Mouse (Mus musculus): ENCODE measurements around the gene Edc3.

DNA sequence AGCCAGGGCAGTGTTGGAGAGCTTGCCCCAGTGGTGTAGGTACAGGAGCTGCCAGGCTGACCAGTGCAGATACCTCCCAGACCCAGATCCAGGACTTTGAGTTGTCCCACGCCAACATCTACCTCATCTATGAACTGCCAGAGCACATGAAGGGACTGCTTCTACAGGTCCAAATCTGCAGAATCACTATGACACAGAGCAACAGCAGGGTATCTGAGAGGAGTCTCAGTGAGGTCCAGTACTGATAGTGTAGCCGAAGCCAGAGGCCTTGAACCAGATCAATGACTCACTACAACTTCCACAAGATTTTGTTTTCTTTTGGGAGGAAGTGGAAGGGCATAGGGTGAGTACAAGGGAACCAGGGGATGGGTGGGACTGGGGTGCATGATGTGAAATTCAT is 20.6 kb upstream of the Edc3 start, which contains the start of gene Cyp1a1:
- TF ChIP-seq CEBPB (IDR thresholded peaks at IDR 0.05; ENCODE audit: low read depth) (no peak), FOSL1 (IDR thresholded peaks at IDR 0.05; ENCODE audit: insufficient read depth, low read length, poor library complexity, severe bottlenecking) (no peak), CTCF (IDR thresholded peaks at IDR 0.05; ENCODE audit: control insufficient read depth, insufficient read depth, insufficient read length) (no peak), MAX (IDR thresholded peaks at IDR 0.05) (no peak), USF1 (IDR thresholded peaks at IDR 0.05; ENCODE audit: low read depth) (no peak), MYOD1 (IDR thresholded peaks at IDR 0.05; ENCODE audit: control insufficient read depth, insufficient read length, low read depth) (no peak)

Measured in C2C12 (cell line).